Mouse (Mus musculus): ENCODE data around the gene Ssh1. TPM values are rescaled to one million over a fixed set of nuclear protein-coding genes. Genes with fewer than 3 reads are reported as not detected.

Gene Ssh1
- polyA plus RNA-seq, 1 experiment from 2014 or later = 28.1 TPM

DNA sequence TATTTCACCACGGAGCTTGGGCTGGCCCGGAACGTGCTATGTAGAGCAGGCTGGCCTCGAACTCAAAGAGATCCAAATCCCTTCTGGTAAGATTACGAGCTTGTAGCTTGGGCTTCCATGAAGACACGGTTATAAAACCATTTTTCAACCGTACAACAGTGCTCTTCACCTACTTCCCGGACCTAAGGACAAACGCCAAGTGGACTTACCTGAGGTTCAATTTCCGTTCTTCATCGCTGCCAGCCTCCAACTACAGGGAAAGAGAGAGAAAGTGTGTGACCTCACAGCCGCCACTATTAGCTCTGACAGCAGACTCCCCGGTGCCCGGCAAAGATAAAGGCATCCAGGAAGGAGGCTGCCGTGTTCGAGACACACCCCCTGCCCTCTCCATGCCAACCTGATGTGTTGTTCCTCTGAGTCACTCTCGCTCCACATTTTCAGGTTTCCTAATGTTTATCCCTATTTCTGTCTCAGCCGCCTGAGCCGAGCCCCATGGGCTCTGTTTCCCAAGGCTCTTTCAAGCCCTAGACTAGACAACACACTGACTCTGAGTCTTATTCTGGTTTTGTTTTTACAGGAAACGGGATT lies 4.2 kb downstream of the Ssh1 start:
- H3K4me1 ChIP-seq (ENCODE audit: control insufficient read depth, insufficient read depth, low read length) = peaks cover 19% of the 10 kb centered on the region
- H3K27me3 ChIP-seq (ENCODE audit: control insufficient read depth, insufficient read depth, low read length) = no peaks in the 10 kb centered on the region
- ATAC-seq (ENCODE audit: insufficient number of reproducible peaks, low FRiP score, low TSS enrichment, low read depth) (no peak), DNase-seq (ENCODE audit: low spot score) (no peak)
- H3K36me3 ChIP-seq (ENCODE audit: control insufficient read depth, insufficient read depth, low read length) = no peaks in the 10 kb centered on the region
- H3K9ac ChIP-seq (ENCODE audit: low read length) = no peak overlapping the region
- no peak overlapping the region for H3K27ac ChIP-seq (replicated peaks; ENCODE audit: low read depth, low read length)
- H3K9me3 ChIP-seq (ENCODE audit: control insufficient read depth, low read length) = no peaks in the 10 kb centered on the region
- H3K4me2 ChIP-seq (ENCODE audit: low read depth, severe bottlenecking) = no peak overlapping the region
- H3K4me3 ChIP-seq (ENCODE audit: low read depth, low read length) = no peak overlapping the region
- WGBS = 89% methylated on average over 20 of the region's 20 CpGs

DNA sequence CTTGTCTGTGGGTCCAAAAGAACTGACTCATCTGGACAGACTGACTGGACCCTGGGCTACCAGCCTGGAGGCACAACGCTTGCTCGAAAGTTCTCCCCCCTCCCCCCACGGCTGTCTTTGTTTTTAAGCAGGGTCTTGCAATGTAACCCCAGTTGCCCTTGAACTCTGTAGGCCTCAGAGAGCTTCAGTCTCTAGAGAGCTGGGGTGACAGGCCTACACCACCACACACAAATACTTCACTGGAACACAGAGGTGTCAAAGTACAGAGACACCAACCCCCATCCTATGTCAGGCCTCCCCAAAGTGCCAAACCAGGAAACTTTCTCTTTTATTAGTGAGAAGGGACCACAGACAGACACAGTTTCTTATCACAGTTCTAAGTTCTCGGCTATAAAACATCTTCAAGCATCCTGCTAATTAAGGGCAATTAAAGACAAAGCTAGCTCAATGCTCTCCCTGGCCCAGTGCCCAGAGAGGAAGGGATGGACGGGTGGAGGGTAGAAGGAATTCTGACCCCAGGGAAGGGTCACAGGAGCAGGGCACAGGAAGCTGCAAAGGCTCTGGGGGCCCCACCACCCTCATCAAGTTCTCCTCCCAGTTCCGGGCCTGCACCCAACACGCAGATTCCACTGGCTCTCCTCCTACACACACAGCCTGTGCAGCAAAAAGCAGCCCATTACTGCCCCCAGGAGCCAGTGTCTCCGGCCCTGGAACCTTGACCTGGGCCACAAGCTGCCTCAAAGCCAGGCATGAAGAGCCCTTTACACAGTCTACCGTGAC lies 7.3 kb downstream of the Ssh1 start:
- WGBS = 22% methylated on average over 9 of the region's 9 CpGs
- ATAC-seq (ENCODE audit: insufficient number of reproducible peaks, low FRiP score, low TSS enrichment, low read depth) (no peak), DNase-seq (ENCODE audit: low spot score) (no peak)
- H3K36me3 ChIP-seq (ENCODE audit: control insufficient read depth, insufficient read depth, low read length) = no peaks in the 10 kb centered on the region
- H3K4me2 ChIP-seq (ENCODE audit: low read depth, severe bottlenecking) = no peak overlapping the region
- H3K27ac ChIP-seq (replicated peaks; ENCODE audit: low read depth, low read length) = no peak overlapping the region
- H3K9me3 ChIP-seq (ENCODE audit: control insufficient read depth, low read length) = no peaks in the 10 kb centered on the region; the same call in 1 of the 2 replicates
- H3K9ac ChIP-seq (ENCODE audit: low read length) = no peak overlapping the region
- no peak overlapping the region for H3K4me3 ChIP-seq (ENCODE audit: low read depth, low read length)
- H3K4me1 ChIP-seq (ENCODE audit: control insufficient read depth, insufficient read depth, low read length) = peaks cover 12% of the 10 kb centered on the region
- no peaks in the 10 kb centered on the region for H3K27me3 ChIP-seq (ENCODE audit: control insufficient read depth, insufficient read depth, low read length)

DNA sequence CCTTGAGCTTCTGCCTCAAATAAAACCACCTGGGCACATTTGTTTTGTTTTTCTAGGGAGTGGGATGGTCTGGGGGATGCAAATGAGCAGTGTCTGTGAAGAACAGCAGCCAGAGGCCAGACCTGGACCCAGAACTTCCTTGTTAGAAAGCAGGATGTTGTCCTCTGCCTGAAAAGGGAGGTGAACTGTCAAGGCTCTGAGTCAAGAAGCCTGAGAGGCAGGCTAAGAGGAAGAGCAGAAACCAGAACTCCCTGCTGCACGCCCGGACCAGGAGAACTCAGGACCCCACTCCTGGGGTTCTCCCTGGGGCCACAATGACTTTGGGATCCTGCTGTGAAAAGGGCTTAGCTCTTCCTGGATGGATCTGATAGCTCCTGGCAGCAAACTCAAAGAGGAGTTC lies 8.0 kb downstream of the Ssh1 start:
- no peaks in the 10 kb centered on the region for H3K27me3 ChIP-seq (ENCODE audit: control insufficient read depth, insufficient read depth, low read length)
- no peak for ATAC-seq (ENCODE audit: insufficient number of reproducible peaks, low FRiP score, low TSS enrichment, low read depth)
- peaks cover 12% of the 10 kb centered on the region for H3K4me1 ChIP-seq (ENCODE audit: control insufficient read depth, insufficient read depth, low read length)
- H3K36me3 ChIP-seq (ENCODE audit: control insufficient read depth, insufficient read depth, low read length) = no peaks in the 10 kb centered on the region
- DNase-seq (ENCODE audit: low spot score) = no peak
- H3K9me3 ChIP-seq (ENCODE audit: control insufficient read depth, low read length) = no peaks in the 10 kb centered on the region; the same call in 1 of the 2 replicates
- H3K4me2 ChIP-seq (ENCODE audit: low read depth, severe bottlenecking) = no peak overlapping the region
- H3K27ac ChIP-seq (replicated peaks; ENCODE audit: low read depth, low read length) = no peak overlapping the region
- H3K9ac ChIP-seq (ENCODE audit: low read length) = no peak overlapping the region
- no peak overlapping the region for H3K4me3 ChIP-seq (ENCODE audit: low read depth, low read length)
- 71% methylated on average over 2 of the region's 2 CpGs for WGBS

DNA sequence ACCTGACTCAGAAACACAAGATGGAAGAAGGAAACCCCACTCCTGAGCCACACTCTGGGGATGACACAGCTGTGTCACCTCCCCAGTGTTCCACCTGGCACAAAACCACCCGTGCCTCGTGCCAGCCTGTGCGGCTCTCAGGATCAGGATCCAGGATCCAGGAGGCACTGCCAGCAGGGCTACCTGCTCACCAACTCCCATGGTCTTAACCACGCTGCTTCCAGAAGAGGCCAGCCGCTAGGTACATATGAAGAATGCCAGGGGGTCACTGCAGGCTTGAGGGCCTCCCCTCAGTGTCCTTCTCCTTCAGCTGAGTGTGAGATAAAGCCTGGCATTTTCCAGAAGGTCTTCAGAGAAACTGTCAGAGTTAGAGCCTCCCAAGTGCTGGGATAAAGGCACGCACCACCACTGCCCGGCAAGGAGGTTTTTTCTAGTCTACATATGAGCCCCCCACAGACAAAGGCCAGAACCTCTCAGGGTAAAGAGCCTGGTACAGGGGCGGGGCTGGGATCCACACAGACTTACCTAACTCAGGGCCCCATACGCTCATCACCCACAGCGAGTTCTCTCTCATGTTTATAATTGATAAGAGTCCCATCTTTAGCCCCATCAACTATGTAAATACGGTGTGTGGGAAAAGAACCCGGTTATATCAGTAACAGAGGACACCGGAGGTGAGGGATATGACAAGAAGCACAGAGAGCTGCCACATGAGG lies 9.5 kb downstream of the Ssh1 start:
- no peak overlapping the region for H3K27ac ChIP-seq (replicated peaks; ENCODE audit: low read depth, low read length)

DNA sequence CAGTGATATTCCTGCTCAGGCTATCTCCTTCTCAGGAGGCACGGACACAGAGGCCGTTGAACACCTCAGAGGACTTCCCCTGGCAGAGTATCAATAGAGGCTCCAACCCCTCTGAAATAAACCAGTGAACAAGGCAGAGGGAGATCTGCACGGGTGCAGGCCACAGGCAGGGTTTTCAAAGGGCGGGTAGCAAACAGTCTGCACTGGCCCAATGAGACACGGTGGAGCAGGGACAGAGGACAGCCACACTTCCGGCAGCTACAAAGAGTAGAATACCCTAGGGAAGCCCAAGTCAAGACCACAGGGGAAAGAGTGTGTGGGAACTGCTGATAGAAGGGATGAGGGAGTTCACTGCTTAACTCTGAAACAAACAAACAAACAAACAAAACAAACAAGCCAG lies 10.2 kb downstream of the Ssh1 start:
- H3K4me1 ChIP-seq (ENCODE audit: control insufficient read depth, insufficient read depth, low read length) = peaks cover 12% of the 10 kb centered on the region
- H3K36me3 ChIP-seq (ENCODE audit: control insufficient read depth, insufficient read depth, low read length) = no peaks in the 10 kb centered on the region
- H3K27me3 ChIP-seq (ENCODE audit: control insufficient read depth, insufficient read depth, low read length) = no peaks in the 10 kb centered on the region

More for the DNA sequence above, 9.5 kb downstream of the Ssh1 start:
- Histone ChIP-seq H3K4me1 (ENCODE audit: control insufficient read depth, insufficient read depth, low read length) (peaks cover 12% of the 10 kb centered on the region), H3K9ac (ENCODE audit: low read length) (no peak overlapping the region), H3K36me3 (ENCODE audit: control insufficient read depth, insufficient read depth, low read length) (no peaks in the 10 kb centered on the region), H3K27me3 (ENCODE audit: control insufficient read depth, insufficient read depth, low read length) (no peaks in the 10 kb centered on the region), H3K4me2 (ENCODE audit: low read depth, severe bottlenecking) (no peak overlapping the region), H3K9me3 (ENCODE audit: control insufficient read depth, low read length) (no peaks in the 10 kb centered on the region; the same call in 1 of the 2 replicates), H3K4me3 (ENCODE audit: low read depth, low read length) (no peak overlapping the region)
- DNase-seq (ENCODE audit: low spot score) (no peak), ATAC-seq (ENCODE audit: insufficient number of reproducible peaks, low FRiP score, low TSS enrichment, low read depth) (no peak)
- WGBS = 91% methylated on average over 13 of the region's 13 CpGs

DNA sequence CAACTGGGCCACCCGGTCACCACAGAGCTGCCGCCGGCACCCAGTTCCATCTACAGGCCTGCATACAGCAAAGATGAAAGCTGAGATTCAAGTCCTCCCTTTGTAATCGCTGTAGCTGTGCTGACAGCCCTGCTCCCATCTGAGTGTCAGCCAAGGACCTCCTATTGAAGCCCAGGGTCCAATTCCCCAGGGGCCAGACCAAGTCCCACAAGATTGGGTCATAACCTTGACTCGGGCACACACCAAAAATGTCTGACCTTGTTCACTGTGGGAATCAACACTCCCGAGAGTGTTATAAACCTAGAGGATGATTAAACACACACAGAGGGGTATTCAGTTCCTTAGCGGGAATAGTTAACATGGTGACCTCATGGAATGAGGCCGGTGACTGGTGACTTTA lies 11.9 kb downstream of the Ssh1 start:
- Histone ChIP-seq H3K36me3 (ENCODE audit: control insufficient read depth, insufficient read depth, low read length) (no peaks in the 10 kb centered on the region), H3K4me1 (ENCODE audit: control insufficient read depth, insufficient read depth, low read length) (peaks cover 11% of the 10 kb centered on the region), H3K27ac (replicated peaks; ENCODE audit: low read depth, low read length) (no peak overlapping the region)

More for the DNA sequence above, 10.2 kb downstream of the Ssh1 start:
- WGBS = 74% methylated on average over 6 of the region's 6 CpGs
- no peak for ATAC-seq (ENCODE audit: insufficient number of reproducible peaks, low FRiP score, low TSS enrichment, low read depth)
- no peak overlapping the region for H3K4me2 ChIP-seq (ENCODE audit: low read depth, severe bottlenecking)
- H3K9me3 ChIP-seq (ENCODE audit: control insufficient read depth, low read length) = no peaks in the 10 kb centered on the region; the same call in 1 of the 2 replicates
- no peak for DNase-seq (ENCODE audit: low spot score)
- no peak overlapping the region for H3K9ac ChIP-seq (ENCODE audit: low read length)
- H3K4me3 ChIP-seq (ENCODE audit: low read depth, low read length) = no peak overlapping the region
- no peak overlapping the region for H3K27ac ChIP-seq (replicated peaks; ENCODE audit: low read depth, low read length)

DNA sequence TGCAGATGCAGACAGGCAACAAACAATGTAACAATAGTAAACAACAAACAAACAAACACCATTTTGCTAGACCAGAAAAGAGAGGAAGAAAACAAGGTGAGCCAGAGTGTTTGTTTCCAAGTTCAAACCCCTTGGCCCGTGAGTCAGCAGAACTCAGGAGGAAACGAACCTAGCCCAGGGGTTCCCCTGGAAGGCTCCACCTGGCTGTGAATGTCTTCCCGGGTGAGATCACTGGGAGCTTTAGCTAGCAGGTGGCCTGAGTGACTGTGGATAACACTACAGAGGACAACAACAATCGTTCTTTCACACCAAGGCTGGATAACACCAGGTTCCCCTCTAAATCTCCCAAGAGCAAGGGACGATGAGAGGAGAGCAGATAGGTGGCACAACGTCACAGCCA lies 12.5 kb downstream of the Ssh1 start:
- H3K4me2 ChIP-seq (ENCODE audit: low read depth, severe bottlenecking) = no peak overlapping the region
- no peaks in the 10 kb centered on the region for H3K27me3 ChIP-seq (ENCODE audit: control insufficient read depth, insufficient read depth, low read length)
- no peak for ATAC-seq (ENCODE audit: insufficient number of reproducible peaks, low FRiP score, low TSS enrichment, low read depth)
- no peaks in the 10 kb centered on the region for H3K36me3 ChIP-seq (ENCODE audit: control insufficient read depth, insufficient read depth, low read length)
- H3K27ac ChIP-seq (replicated peaks; ENCODE audit: low read depth, low read length) = no peak overlapping the region
- H3K9ac ChIP-seq (ENCODE audit: low read length) = no peak overlapping the region
- no peak for DNase-seq (ENCODE audit: low spot score)
- H3K9me3 ChIP-seq (ENCODE audit: control insufficient read depth, low read length) = no peaks in the 10 kb centered on the region; the same call in 1 of the 2 replicates
- H3K4me3 ChIP-seq (ENCODE audit: low read depth, low read length) = no peak overlapping the region
- WGBS = 81% methylated on average over 6 of the region's 6 CpGs
- H3K4me1 ChIP-seq (ENCODE audit: control insufficient read depth, insufficient read depth, low read length) = peaks cover 4% of the 10 kb centered on the region; the same call in 1 of the 2 replicates

More for the DNA sequence above, 11.9 kb downstream of the Ssh1 start:
- no peak for ATAC-seq (ENCODE audit: insufficient number of reproducible peaks, low FRiP score, low TSS enrichment, low read depth)
- Histone ChIP-seq H3K4me3 (ENCODE audit: low read depth, low read length) (no peak overlapping the region), H3K27me3 (ENCODE audit: control insufficient read depth, insufficient read depth, low read length) (no peaks in the 10 kb centered on the region), H3K9ac (ENCODE audit: low read length) (no peak overlapping the region), H3K9me3 (ENCODE audit: control insufficient read depth, low read length) (no peaks in the 10 kb centered on the region; the same call in 1 of the 2 replicates), H3K4me2 (ENCODE audit: low read depth, severe bottlenecking) (no peak overlapping the region)
- 77% methylated on average over 8 of the region's 8 CpGs for WGBS
- no peak for DNase-seq (ENCODE audit: low spot score)

DNA sequence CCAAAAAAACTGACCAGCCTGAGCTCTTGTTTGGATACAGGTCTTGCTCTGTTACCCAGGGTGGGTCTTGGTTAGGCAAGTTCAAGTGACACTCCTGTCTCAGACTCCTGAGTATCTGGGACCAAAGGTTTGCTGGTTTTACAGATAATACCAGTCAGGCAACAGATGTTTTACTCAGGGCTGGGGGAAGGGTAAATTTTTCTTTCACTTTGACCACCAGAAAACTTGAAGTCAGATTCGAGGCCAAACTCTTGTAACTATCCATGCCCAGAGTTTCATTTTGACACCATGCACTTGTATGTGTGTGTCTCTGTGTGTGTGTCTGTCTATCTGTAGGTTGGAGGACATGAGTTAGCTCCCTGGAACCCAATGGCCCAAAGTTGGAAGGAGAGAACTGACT lies 13.2 kb downstream of the Ssh1 start:
- Histone ChIP-seq H3K27me3 (ENCODE audit: control insufficient read depth, insufficient read depth, low read length) (no peaks in the 10 kb centered on the region), H3K4me3 (ENCODE audit: low read depth, low read length) (no peak overlapping the region), H3K9me3 (ENCODE audit: control insufficient read depth, low read length) (no peaks in the 10 kb centered on the region; the same call in 1 of the 2 replicates), H3K27ac (replicated peaks; ENCODE audit: low read depth, low read length) (no peak overlapping the region), H3K4me1 (ENCODE audit: control insufficient read depth, insufficient read depth, low read length) (no peaks in the 10 kb centered on the region), H3K36me3 (ENCODE audit: control insufficient read depth, insufficient read depth, low read length) (no peaks in the 10 kb centered on the region), H3K9ac (ENCODE audit: low read length) (no peak overlapping the region), H3K4me2 (ENCODE audit: low read depth, severe bottlenecking) (no peak overlapping the region)
- WGBS = 83% methylated on average over 1 of the region's 1 CpGs
- DNase-seq (ENCODE audit: low spot score) (no peak), ATAC-seq (ENCODE audit: insufficient number of reproducible peaks, low FRiP score, low TSS enrichment, low read depth) (no peak)
